Mouse (Mus musculus) kidney, adult 2 months (tissue): ENCODE data around the gene Vps26c. TPM values are rescaled to one million over a fixed set of nuclear protein-coding genes. Genes with fewer than 3 reads are reported as not detected.

Source experiments
- DNase-seq: peaks from one replicate; pipeline ENCODE4 v3.0.0; 2021
- H3K27ac ChIP-seq: fragments of 200-500 bp; 2 replicates; pipeline ENCODE4 v1.5.1; 2012; ENCODE audit warnings: low read depth, low read length, control low read depth, inconsistent platforms; ENCODE audit not compliant: insufficient read depth
- H3K27me3 ChIP-seq: fragments of 200-500 bp; replicated peaks from 2 replicates; pipeline ENCODE4 v1.6.1; 2012; ENCODE audit warnings: mild to moderate bottlenecking, moderate library complexity, low read length, inconsistent platforms; ENCODE audit not compliant: control insufficient read depth, insufficient read depth
- H3K36me3 ChIP-seq: fragments of 200-500 bp; 2 replicates; pipeline ENCODE4 v1.6.1; 2012; ENCODE audit warnings: mild to moderate bottlenecking, moderate library complexity, low read length, inconsistent platforms; ENCODE audit not compliant: control insufficient read depth, insufficient read depth
- H3K4me1 ChIP-seq: fragments of 200-500 bp; 2 replicates; pipeline ENCODE4 v1.6.1; 2011; ENCODE audit warnings: low read length; ENCODE audit not compliant: control insufficient read depth, insufficient read depth
- H3K4me3 ChIP-seq: fragments of 200-500 bp; 2 replicates; pipeline ENCODE4 v1.5.1; 2011; ENCODE audit warnings: mild to moderate bottlenecking, low read depth, low read length, control low read depth; ENCODE audit not compliant: insufficient read depth
- CTCF ChIP-seq: fragments of 200-500 bp; conservative IDR thresholded peaks from 2 replicates; pipeline ENCODE4 v1.5.1; 2011; ENCODE audit warnings: low read depth, mild to moderate bottlenecking, control low read depth, low read length, moderate library complexity, mixed read lengths; ENCODE audit not compliant: insufficient read depth, insufficient read length
- POLR2A ChIP-seq: fragments of 200-500 bp; IDR thresholded peaks from one replicate; pipeline ENCODE4 v1.6.1; 2011; ENCODE audit warnings: low read depth, low read length, control low read depth
- WGBS: fragments of 180-500 bp; shearing (Covaris S2); methylation state at CpG from one replicate; pipeline ENCODE4 v1.1.7; 2018; 5-methylcytosine and 5-hydroxymethylcytosine counted together
- polyA plus RNA-seq: library from polyadenylated mRNA; depleted of rRNA; stranded (reverse); fragments of >200 nt; gene quantifications from 2 replicates; pipeline ENCODE4 v1.2.3, GENCODE M21; 2012; rRNA removed

Vps26c gene
- polyA plus RNA-seq, 1 experiment: 31.4 TPM

DNA sequence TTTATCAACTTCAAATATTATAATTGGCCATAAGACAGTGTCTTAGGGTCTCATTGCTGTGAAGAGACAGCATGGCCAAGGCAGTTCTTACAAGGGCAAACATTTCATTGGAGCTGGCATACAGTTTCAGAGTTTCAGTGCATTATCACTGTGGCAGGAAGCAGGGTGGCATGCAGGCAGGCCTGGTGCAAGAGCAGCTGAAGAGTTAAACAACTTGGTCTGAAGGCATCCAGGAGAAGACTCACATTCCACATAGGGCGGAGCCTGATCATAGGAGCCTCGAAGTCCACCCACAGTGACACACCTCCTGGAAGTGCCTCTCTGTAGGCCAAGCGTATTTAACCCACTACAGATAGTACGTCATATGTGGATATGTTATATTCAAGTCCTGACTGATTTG, 60.7 kb downstream of the Vps26c start:
- H3K36me3 ChIP-seq: peaks cover 2% of the 10 kb centered on the region
- no peaks in the 10 kb centered on the region for H3K27me3 ChIP-seq
- no peak for DNase-seq

GRCm38 (mm10) chr16:94464067-94464466, 62.6 kb downstream of the Vps26c start:
- Histone ChIP-seq H3K27me3 (no peaks in the 10 kb centered on the region), H3K27ac (no peak overlapping the region), H3K36me3 (peaks cover 4% of the 10 kb centered on the region), H3K4me1 (no peaks in the 10 kb centered on the region), H3K4me3 (no peak overlapping the region)
- TF ChIP-seq CTCF (no peak), POLR2A (no peak)
- DNase-seq: no peak
- WGBS: 91% methylated on average over 3 of the region's 3 CpGs

More for the DNA sequence above, 60.7 kb downstream of the Vps26c start:
- Histone ChIP-seq H3K4me1 (no peaks in the 10 kb centered on the region), H3K4me3 (no peak overlapping the region), H3K27ac (no peak overlapping the region)
- WGBS: 81% methylated on average over 4 of the region's 4 CpGs
- TF ChIP-seq POLR2A (no peak), CTCF (no peak)

DNA sequence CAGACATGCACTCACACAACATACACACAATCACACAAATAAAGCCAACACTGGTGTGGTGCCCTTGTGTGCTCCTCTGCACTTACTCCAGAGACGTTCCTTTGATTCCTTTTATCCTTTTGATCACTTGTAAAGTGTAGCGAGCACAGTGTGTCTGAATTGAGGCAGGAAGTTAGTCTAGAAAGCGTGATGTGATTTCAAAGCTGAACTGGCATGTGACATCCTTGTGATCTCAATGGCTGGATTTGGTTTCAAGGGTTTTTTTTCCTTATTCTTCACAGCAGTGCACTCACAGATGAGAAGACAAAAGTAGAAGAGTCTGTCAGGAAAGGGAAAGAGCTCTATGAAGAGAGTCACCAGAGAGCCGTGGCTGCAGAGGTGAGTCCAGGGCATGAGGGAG, 72.5 kb downstream of the Vps26c start:
- no peak for TF ChIP-seq POLR2A
- no peak for TF ChIP-seq CTCF
- Histone ChIP-seq H3K36me3 (peaks cover 10% of the 10 kb centered on the region), H3K4me1 (peaks cover 4% of the 10 kb centered on the region; the same call in 1 of the 2 replicates), H3K4me3 (no peak overlapping the region), H3K27ac (no peak overlapping the region), H3K27me3 (no peaks in the 10 kb centered on the region)
- DNase-seq: no peak
- whole genome bisulfite sequencing: 71% methylated on average over 4 of the region's 4 CpGs

- Histone ChIP-seq H3K4me1 (peaks cover 4% of the 10 kb centered on the region; the same call in 1 of the 2 replicates), H3K4me3 (no peak overlapping the region), H3K27ac (no peak overlapping the region), H3K36me3 (peaks cover 10% of the 10 kb centered on the region), H3K27me3 (no peaks in the 10 kb centered on the region)
- DNase-seq: peak; percentile 25
- no peak for TF ChIP-seq CTCF
- TF ChIP-seq POLR2A: no peak
- 36% methylated on average over 4 of the region's 4 CpGs for WGBS
These were observed 73.9 kb downstream of the Vps26c start for GRCm38 (mm10) chr16:94452768-94453167.

GRCm38 (mm10) chr16:94451545-94452488, 74.8 kb downstream of the Vps26c start:
- peak; percentile 38 for DNase-seq
- H3K4me3 ChIP-seq: no peak overlapping the region
- H3K27ac ChIP-seq: no peak overlapping the region
- TF ChIP-seq CTCF (no peak), POLR2A (no peak)
- H3K36me3 ChIP-seq: peaks cover 8% of the 10 kb centered on the region
- H3K4me1 ChIP-seq: peaks cover 4% of the 10 kb centered on the region; the same call in 1 of the 2 replicates
- 64% methylated on average over 11 of the region's 11 CpGs for WGBS
- H3K27me3 ChIP-seq: no peaks in the 10 kb centered on the region

- TF ChIP-seq POLR2A (no peak), CTCF (no peak)
- WGBS: 92% methylated on average over 7 of the region's 7 CpGs
- H3K36me3 ChIP-seq: peaks cover 3% of the 10 kb centered on the region
These were observed 77.0 kb downstream of the Vps26c start for GRCm38 (mm10) chr16:94449632-94450031.

GRCm38 (mm10) chr16:94449151-94449550, 77.5 kb downstream of the Vps26c start:
- DNase-seq: no peak
- Histone ChIP-seq H3K4me3 (no peak overlapping the region), H3K27me3 (no peaks in the 10 kb centered on the region), H3K27ac (no peak overlapping the region), H3K4me1 (peaks cover 4% of the 10 kb centered on the region; the same call in 1 of the 2 replicates), H3K36me3 (peaks cover 1% of the 10 kb centered on the region; the same call in 1 of the 2 replicates)
- TF ChIP-seq CTCF (peak; percentile 51), POLR2A (no peak)
- WGBS: 71% methylated on average over 8 of the region's 8 CpGs

More at GRCm38 (mm10) chr16:94449632-94450031, 77.0 kb downstream of the Vps26c start:
- no peak overlapping the region for H3K27ac ChIP-seq
- no peaks in the 10 kb centered on the region for H3K27me3 ChIP-seq
- DNase-seq: no peak
- peaks cover 4% of the 10 kb centered on the region; the same call in 1 of the 2 replicates for H3K4me1 ChIP-seq
- H3K4me3 ChIP-seq: no peak overlapping the region

Other genes with a start within 250 kb of the Vps26c start
- gene Hlcs, start 213.3 kb downstream of the Vps26c start, polyA plus RNA-seq: 6.9 and 8.1 TPM in 2 replicates
- 4.6 and 5.3 TPM in 2 replicates for gene Ripply3, start 198.4 kb downstream of the Vps26c start, polyA plus RNA-seq
- 22.2 and 24.3 TPM in 2 replicates for gene Ttc3, start 156.2 kb downstream of the Vps26c start, polyA plus RNA-seq
- 32.0 and 37.7 TPM in 2 replicates for gene Pigp, start 155.0 kb downstream of the Vps26c start, polyA plus RNA-seq
- 25.5 and 27.2 TPM in 2 replicates for gene Dyrk1a, start 43.2 kb upstream of the Vps26c start, polyA plus RNA-seq